Mouse (Mus musculus) myocyte (in vitro differentiated cells): Measurements from ENCODE around the gene Gpcpd1.

Source experiments
- CEBPB ChIP-seq: IDR thresholded peaks from 2 replicates; pipeline ENCODE4 v1.6.1; 2011; ENCODE audit warnings: mild to moderate bottlenecking, moderate library complexity; ENCODE audit not compliant: poor library complexity, insufficient read depth, severe bottlenecking
- E2F4 ChIP-seq: IDR thresholded peaks from one replicate; pipeline ENCODE4 v1.6.1; 2011; ENCODE audit warnings: mild to moderate bottlenecking, control low read depth, moderate library complexity; ENCODE audit not compliant: insufficient read depth
- MAX ChIP-seq: IDR thresholded peaks from one replicate; pipeline ENCODE4 v1.6.1; 2011; ENCODE audit warnings: low read depth, mild to moderate bottlenecking, control low read depth
- MYOG ChIP-seq, 3 experiments: IDR thresholded peaks; one replicate each; pipeline ENCODE4 v1.6.1; 2011; ENCODE audit warnings: control low read depth in 2 of 3, low read depth in 2 of 3, mild to moderate bottlenecking in 2 of 3; ENCODE audit not compliant: insufficient read length in 2 of 3, control insufficient read depth in 1 of 3, insufficient read depth in 1 of 3
- POLR2A ChIP-seq: IDR thresholded peaks from one replicate; pipeline ENCODE4 v1.6.1; 2011; ENCODE audit warnings: low read depth, mild to moderate bottlenecking, control low read depth, moderate library complexity; ENCODE audit not compliant: insufficient read length
- REST ChIP-seq: IDR thresholded peaks from one replicate; pipeline ENCODE4 v1.6.1; 2011; ENCODE audit warnings: mild to moderate bottlenecking, control low read depth, moderate library complexity; ENCODE audit not compliant: insufficient read depth, insufficient read length
- TCF3 ChIP-seq: IDR thresholded peaks from one replicate; pipeline ENCODE4 v1.6.1; 2011; ENCODE audit warnings: low read depth, control low read depth; ENCODE audit not compliant: insufficient read length
- USF1 ChIP-seq: IDR thresholded peaks from one replicate; pipeline ENCODE4 v1.6.1; 2011; ENCODE audit warnings: low read depth, mild to moderate bottlenecking, control low read depth, moderate library complexity

DNA sequence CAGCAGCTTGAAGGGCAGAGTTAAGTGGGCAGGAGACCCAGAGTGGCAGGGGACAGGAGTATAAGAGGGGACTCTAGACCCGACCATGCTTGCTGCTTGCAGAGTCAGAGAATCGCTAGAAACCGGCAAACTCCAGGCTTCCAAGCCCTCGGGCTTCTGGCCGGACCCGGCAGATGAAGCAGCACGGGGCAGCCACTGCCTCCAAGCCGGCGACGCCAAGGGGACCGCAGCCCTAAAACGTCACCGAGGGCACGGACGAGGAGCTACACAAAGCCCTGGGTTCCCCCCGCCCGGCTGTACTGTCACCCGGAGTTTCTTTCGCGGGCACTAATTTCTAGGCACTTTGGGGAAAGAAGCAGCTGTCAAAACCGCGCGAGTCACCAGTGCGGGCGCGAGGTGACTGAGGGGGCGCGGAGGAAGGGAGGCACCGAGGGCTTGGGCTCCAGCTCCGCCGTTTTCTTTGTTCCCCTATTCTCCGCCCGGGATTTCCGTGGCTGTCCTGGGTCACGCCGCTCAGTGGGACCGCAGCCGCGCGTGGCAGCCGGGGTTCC lies 10.0 kb downstream of the Gpcpd1 start:
- TF ChIP-seq E2F4, result no peak
- no peak for TF ChIP-seq POLR2A
- TF ChIP-seq MYOG (IDR thresholded peaks at IDR 0.05; ENCODE audit: control insufficient read depth in 1 of 3, insufficient read depth in 1 of 3, insufficient read length in 2 of 3, low read depth in 2 of 3), result peak in 1 of 3 experiments; percentile 32
- TF ChIP-seq CEBPB, result no peak
- TF ChIP-seq TCF3, result no peak
- TF ChIP-seq USF1, result no peak
- TF ChIP-seq REST, result no peak
- no peak for TF ChIP-seq MAX
